In genomic region chr9:98600094-98600493, GRCm38 (mm10) we compare ENCODE assay signal across 9 mouse cellular contexts. TPM values are rescaled to one million over a fixed set of nuclear protein-coding genes. Genes with fewer than 3 reads are reported as not detected.
DNase-seq lines count a peak whose midpoint lies in the region; ATAC-seq and TF ChIP-seq lines count a peak whose summit lies in the region.
"Had no signal": no experiment of that assay in that cellular context is flagged by ENCODE, and none has a peak within 500 bp of the region (broad histone marks: within the 10 kb centered on the region; RNA-seq: fewer than 3 reads in every experiment).

No protein-coding gene starts in this region.

- no peak overlapping the region for H3K27ac ChIP-seq in kidney, postnatal 0 days
- H3K27ac ChIP-seq in hindbrain, postnatal 0 days = no peak overlapping the region
- no peak overlapping the region for H3K27ac ChIP-seq in midbrain, postnatal 0 days (ENCODE audit: low read depth, low read length)

- no peak for ATAC-seq in kidney, postnatal 0 days (replicated peaks; ENCODE audit: low FRiP score, low read depth)
- ATAC-seq in hindbrain, postnatal 0 days = no peak
- ATAC-seq in midbrain, postnatal 0 days (ENCODE audit: low FRiP score) = no peak

- no peak for DNase-seq in kidney, postnatal 0 days (ENCODE audit: low spot score)
- DNase-seq in kidney, postnatal 25 days = no peak
- peak; percentile 30 to 35 for DNase-seq in adrenal gland, postnatal 36 days
- no peak for DNase-seq in hindbrain, postnatal 0 days (ENCODE audit: low spot score)
- DNase-seq in midbrain, postnatal 0 days (ENCODE audit: low spot score) = no peak
- no peak for DNase-seq in right cerebral cortex, adult 2 months (ENCODE audit: low spot score in 2 of 2)
- no peak for DNase-seq in left cerebral cortex, adult 9 months (ENCODE audit: low spot score in 2 of 2)
- no peak for DNase-seq in lung, postnatal 25 days (ENCODE audit: low spot score)
- DNase-seq: lung, adult 2 months had no signal

- 76% methylated on average over 6 of the region's 6 CpGs for WGBS in kidney, postnatal 0 days
- WGBS in hindbrain, postnatal 0 days = 84% methylated on average over 6 of the region's 6 CpGs
- 90% methylated on average over 6 of the region's 6 CpGs for WGBS in midbrain, postnatal 0 days

- H3K4me3 ChIP-seq in kidney, postnatal 0 days (replicated peaks; ENCODE audit: low read depth, low read length) = no peak overlapping the region
- no peak overlapping the region for H3K4me3 ChIP-seq in hindbrain, postnatal 0 days (ENCODE audit: low read length)
- no peak overlapping the region for H3K4me3 ChIP-seq in midbrain, postnatal 0 days (ENCODE audit: low read depth, low read length)

- H3K4me2 ChIP-seq in kidney, postnatal 0 days (ENCODE audit: low read length) = peak overlapping the region; percentile 95; the same call in 1 of the 2 replicates
- H3K4me2 ChIP-seq in hindbrain, postnatal 0 days (ENCODE audit: low read depth, low read length) = peak overlapping the region; percentile 93; the same call in 1 of the 2 replicates
- H3K4me2 ChIP-seq in midbrain, postnatal 0 days (ENCODE audit: low read depth, low read length, poor library complexity, severe bottlenecking) = peak overlapping the region; percentile 97; the same call in 1 of the 2 replicates

- peaks cover 22% of the 10 kb centered on the region for H3K36me3 ChIP-seq in kidney, postnatal 0 days (ENCODE audit: insufficient read depth, low read length)
- peaks cover 23% of the 10 kb centered on the region; the same call in 1 of the 2 replicates for H3K36me3 ChIP-seq in hindbrain, postnatal 0 days (ENCODE audit: insufficient read depth, low read length)
- peaks cover 20% of the 10 kb centered on the region for H3K36me3 ChIP-seq in midbrain, postnatal 0 days (ENCODE audit: insufficient read depth, low read length)

- H3K4me1 ChIP-seq in kidney, postnatal 0 days (replicated peaks; ENCODE audit: insufficient read depth, low read length) = peaks cover 9% of the 10 kb centered on the region
- peaks cover 10% of the 10 kb centered on the region for H3K4me1 ChIP-seq in hindbrain, postnatal 0 days (ENCODE audit: insufficient read depth, low read length)
- 0 out of 2 replicates have a peak, but pooled peaks cover 7% of the 10 kb centered on the region for H3K4me1 ChIP-seq in midbrain, postnatal 0 days (ENCODE audit: insufficient read depth, low read length)

- H3K9ac ChIP-seq in kidney, postnatal 0 days (ENCODE audit: low read depth, low read length) = no peak overlapping the region
- no peak overlapping the region for H3K9ac ChIP-seq in hindbrain, postnatal 0 days (replicated peaks; ENCODE audit: low read length)
- H3K9ac ChIP-seq in midbrain, postnatal 0 days (replicated peaks; ENCODE audit: low read length, poor library complexity, severe bottlenecking) = no peak overlapping the region

- H3K9me3 ChIP-seq in kidney, postnatal 0 days (replicated peaks; ENCODE audit: low read length) = no peaks in the 10 kb centered on the region
- H3K9me3 ChIP-seq in hindbrain, postnatal 0 days (ENCODE audit: low read length) = no peaks in the 10 kb centered on the region
- no peaks in the 10 kb centered on the region for H3K9me3 ChIP-seq in midbrain, postnatal 0 days (ENCODE audit: low read length)

- TF ChIP-seq CTCF in kidney, postnatal 0 days (IDR thresholded peaks at IDR 0.05; ENCODE audit: low read depth) = no peak
- TF ChIP-seq CTCF in hindbrain, postnatal 0 days (IDR thresholded peaks at IDR 0.05; ENCODE audit: low read depth) = no peak
- TF ChIP-seq CTCF in midbrain, postnatal 0 days (IDR thresholded peaks at IDR 0.05) = no peak

- H3K27me3 ChIP-seq in kidney, postnatal 0 days (ENCODE audit: insufficient read depth, low read length) = no peaks in the 10 kb centered on the region
- H3K27me3 ChIP-seq in hindbrain, postnatal 0 days (ENCODE audit: insufficient read depth, low read length) = no peaks in the 10 kb centered on the region
- no peaks in the 10 kb centered on the region for H3K27me3 ChIP-seq in midbrain, postnatal 0 days (ENCODE audit: insufficient read depth, low read length)

RNA-seq across cellular contexts. Expression of gene Mrps22, which starts 1.4 kb away (rescaled TPM):
- 47.2 and 51.1 TPM in 2 replicates for polyA plus RNA-seq in kidney, postnatal 0 days (2015; fragmentation: Nextera tagmentation; extraction: Ambion mirVana)
- 10 to 100 TPM; 57.8 to 72.0 TPM for total RNA-seq in adrenal gland, postnatal 36 days (2021)
- total RNA-seq in hindbrain, postnatal 0 days (2014; rRNA removed) = 44.8 and 56.8 TPM in 2 replicates
- polyA plus RNA-seq in hindbrain, postnatal 0 days (2015; fragmentation: Nextera tagmentation; extraction: Ambion mirVana) = 43.8 and 48.5 TPM in 2 replicates
- 60.6 and 70.2 TPM in 2 replicates for total RNA-seq in midbrain, postnatal 0 days (2014; rRNA removed)
- polyA plus RNA-seq in midbrain, postnatal 0 days (2015; fragmentation: Nextera tagmentation; extraction: Ambion mirVana) = 46.3 and 47.7 TPM in 2 replicates

RNA-seq across cellular contexts. Expression of gene Copb2, which starts 36.6 kb away (rescaled TPM):
- 138 and 155 TPM in 2 replicates for polyA plus RNA-seq in kidney, postnatal 0 days (2015; fragmentation: Nextera tagmentation; extraction: Ambion mirVana)
- 100 to 1,000 TPM; 131 to 135 TPM for total RNA-seq in adrenal gland, postnatal 36 days (2021)
- total RNA-seq in hindbrain, postnatal 0 days (2014; rRNA removed) = 66.8 and 67.0 TPM in 2 replicates
- polyA plus RNA-seq in hindbrain, postnatal 0 days (2015; fragmentation: Nextera tagmentation; extraction: Ambion mirVana) = 101 and 103 TPM in 2 replicates
- total RNA-seq in midbrain, postnatal 0 days (2014; rRNA removed) = 67.5 and 85.5 TPM in 2 replicates
- 93.9 and 97.5 TPM in 2 replicates for polyA plus RNA-seq in midbrain, postnatal 0 days (2015; fragmentation: Nextera tagmentation; extraction: Ambion mirVana)

Comparison
In these comparisons a context has a peak if more than half of its experiments do, and no peak if none do; other contexts are left out.
1. DNase-seq: peak in adrenal gland, postnatal 36 days (2 of 2); none in kidney, postnatal 0 days (single experiment), kidney, postnatal 25 days (0 of 2), hindbrain, postnatal 0 days (single experiment), midbrain, postnatal 0 days (single experiment), right cerebral cortex, adult 2 months (0 of 2), left cerebral cortex, adult 9 months (0 of 2) and lung, postnatal 25 days (single experiment).
2. Peak in every context shown above with its lines, with median percentiles within 50 percentile points of each other: H3K4me2 ChIP-seq.